ENCODE assay signal across 25 mouse cellular contexts in genomic region chr9:58701751-58702150, GRCm38 (mm10). TPM values are rescaled to one million over a fixed set of nuclear protein-coding genes. Genes with fewer than 3 reads are reported as not detected.
DNase-seq lines count a peak whose midpoint lies in the region; ATAC-seq lines count a peak whose summit lies in the region.
"Had no signal": no experiment of that assay in that cellular context is flagged by ENCODE, and none has a peak within 500 bp of the region (broad histone marks: within the 10 kb centered on the region; RNA-seq: fewer than 3 reads in every experiment).

No protein-coding gene starts in this region.

- no peaks in the 10 kb centered on the region for H3K4me1 ChIP-seq in liver, embryonic 12.5 days
- H3K4me1 ChIP-seq: forebrain, embryonic 13.5 days; heart, embryonic 15.5 days; hindbrain, embryonic 10.5 days; intestine, embryonic 15.5 days had no signal

- ATAC-seq in liver, embryonic 12.5 days = no peak
- no peak for ATAC-seq in frontal cortex, adult (ENCODE audit: low TSS enrichment)
- ATAC-seq: activated CD4-positive, CD25-positive, alpha-beta regulatory T cell, adult 4 months; forebrain, embryonic 13.5 days; forebrain, postnatal 0 days; intestine, embryonic 15.5 days had no signal

- intact Hi-C loops in gastrocnemius, postnatal 14 days (cut with DNase I; ENCODE audit: low total_unique reads) = no loop called here

- WGBS in liver, embryonic 12.5 days (ENCODE audit: insufficient replicate concordance) = 84% methylated on average over 2 of the region's 2 CpGs

- H3K27me3 ChIP-seq in liver, embryonic 12.5 days (replicated peaks) = peaks cover 26% of the 10 kb centered on the region; the same call in 1 of the 2 replicates
- H3K27me3 ChIP-seq: CH12.LX; embryonic facial prominence, embryonic 13.5 days; forebrain, embryonic 13.5 days; heart, embryonic 15.5 days; intestine, embryonic 15.5 days had no signal

- H3K36me3 ChIP-seq in liver, embryonic 12.5 days = no peaks in the 10 kb centered on the region
- H3K36me3 ChIP-seq: embryonic facial prominence, embryonic 13.5 days; G1E; heart, embryonic 15.5 days; hindbrain, embryonic 10.5 days; intestine, embryonic 15.5 days had no signal

- no peak overlapping the region for H3K27ac ChIP-seq in liver, embryonic 12.5 days
- H3K27ac ChIP-seq: embryonic facial prominence, embryonic 13.5 days; forebrain, embryonic 13.5 days; heart, embryonic 15.5 days; hindbrain, embryonic 10.5 days; hindbrain, embryonic 14.5 days; intestine, embryonic 15.5 days had no signal

- peak; percentile 24 for DNase-seq in gastrocnemius, adult 18-20 months (ENCODE audit: low spot score)
- DNase-seq in gastrocnemius, postnatal 14 days = no peak
- DNase-seq in ES-CJ7 (ENCODE audit: low read depth, low spot score) (peak; percentile 19), adipocyte (ENCODE audit: low spot score) (peak; percentile 62)
- DNase-seq in frontal cortex, postnatal 36 days (ENCODE audit: low spot score in 2 of 2) = no peak
- DNase-seq: adrenal gland, adult 2 months; cerebellum, adult 11-12 months; cerebellum, adult 9-10 months; cerebellum, postnatal 25 days; forebrain, postnatal 0 days; gastrocnemius, postnatal 25 days; kidney, adult 18-20 months had no signal

- H3K9ac ChIP-seq in liver, embryonic 12.5 days = no peak overlapping the region
- H3K9ac ChIP-seq: embryonic facial prominence, embryonic 13.5 days; forebrain, embryonic 13.5 days; forebrain, postnatal 0 days; heart, embryonic 15.5 days; hindbrain, embryonic 14.5 days; intestine, embryonic 15.5 days had no signal

- H3K4me3 ChIP-seq in liver, embryonic 12.5 days = no peak overlapping the region
- H3K4me3 ChIP-seq: embryonic facial prominence, embryonic 13.5 days; forebrain, embryonic 13.5 days; heart, embryonic 15.5 days; hindbrain, embryonic 10.5 days; intestine, embryonic 15.5 days had no signal

- no peaks in the 10 kb centered on the region for H3K9me3 ChIP-seq in liver, embryonic 12.5 days (replicated peaks)
- H3K9me3 ChIP-seq: embryonic facial prominence, embryonic 13.5 days; forebrain, embryonic 13.5 days; G1E; heart, embryonic 15.5 days; hindbrain, embryonic 10.5 days; intestine, embryonic 15.5 days had no signal

- H3K4me2 ChIP-seq in liver, embryonic 12.5 days = no peak overlapping the region
- H3K4me2 ChIP-seq: embryonic facial prominence, embryonic 13.5 days; forebrain, embryonic 13.5 days; heart, embryonic 11.5 days; heart, embryonic 15.5 days; hindbrain, embryonic 14.5 days; intestine, embryonic 15.5 days had no signal

RNA-seq across cellular contexts. Expression of gene Rec114, which starts 42.0 kb away (rescaled TPM):
- under 1 TPM in 1 of 2 experiments, not detected in 1; 0.26 TPM for total RNA-seq in gastrocnemius, adult 18-20 months (2021)
- total RNA-seq in gastrocnemius, postnatal 14 days (2021) = under 1 TPM in 1 of 2 experiments, not detected in 1; 0.45 TPM
- 23.5 and 27.4 TPM in 2 replicates for polyA plus RNA-seq in liver, embryonic 12.5 days (2016; fragmentation: Nextera tagmentation; extraction: Ambion mirVana)
- total RNA-seq: CH12.LX; granulocyte monocyte progenitor cell, adult 5-6 weeks had no signal
- polyA plus RNA-seq: activated CD4-positive, CD25-positive, alpha-beta regulatory T cell, adult 4 months; G1E had no signal

Comparison
In these comparisons a context has a peak if more than half of its experiments do, and no peak if none do; other contexts are left out.
1. DNase-seq: peak in gastrocnemius, adult 18-20 months (single experiment), ES-CJ7 (single experiment) and adipocyte (single experiment); none in gastrocnemius, postnatal 14 days (single experiment) and frontal cortex, postnatal 36 days (0 of 2).